Mouse (Mus musculus) layer of hippocampus, adult 2 months (tissue): ENCODE measurements at regions not wholly inside any gene's neighbourhood (a gene's known extent, or its start where the extent isn't known, plus 50 kb on each side); places are given as distances from the start of the nearest gene placed in this dataset.

ENCODE experiments used
- DNase-seq, 2 experiments: peaks; one replicate each; pipeline ENCODE4 v3.0.0; 2022; ENCODE audit warnings: low spot score in 2 of 2
- H3K27ac ChIP-seq: fragments of 200-600 bp; 2 replicates; pipeline ENCODE4 v1.8.1; 2022
- H3K4me3 ChIP-seq: fragments of 200-600 bp; 2 replicates; pipeline ENCODE4 v1.8.1; 2022; ENCODE audit warnings: mild to moderate bottlenecking
- CTCF ChIP-seq: fragments of 200-600 bp; conservative IDR thresholded peaks from 2 replicates; pipeline ENCODE4 v1.8.1; 2022; ENCODE audit warnings: antibody characterized with exemption, mild to moderate bottlenecking, moderate library complexity

DNA sequence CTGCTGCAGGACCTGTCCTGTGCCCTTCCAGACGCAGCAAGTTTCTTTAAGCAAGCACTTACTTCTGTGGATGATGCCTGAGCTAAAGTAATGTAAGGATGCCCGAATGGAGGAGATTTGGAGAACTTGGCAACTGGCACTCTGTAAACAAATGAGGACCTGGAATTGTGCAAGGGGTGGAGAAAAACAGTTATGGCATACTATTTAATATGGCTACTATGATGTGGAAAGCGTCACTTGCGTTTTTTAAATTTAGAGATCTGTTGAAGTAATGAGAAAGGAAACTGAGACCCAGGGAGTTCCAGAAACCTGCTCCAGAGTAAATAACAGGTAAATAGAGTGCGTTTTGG is 58.6 kb upstream of the Abca1 start:
- Histone ChIP-seq H3K27ac (peak overlapping the region; percentile 93), H3K4me3 (peak overlapping the region; percentile 67)
- no peak for DNase-seq
- TF ChIP-seq CTCF = no peak

- TF ChIP-seq CTCF = no peak
- DNase-seq = peak; percentile 59 to 65
Observed at GRCm38 (mm10) chr4:53217608-53218290, 58.1 kb upstream of the Abca1 start.

GRCm38 (mm10) chr4:53212541-53212940 is 52.8 kb upstream of the Abca1 start:
- DNase-seq = no peak
- Histone ChIP-seq H3K27ac (no peak overlapping the region), H3K4me3 (no peak overlapping the region)
- TF ChIP-seq CTCF = no peak

More at GRCm38 (mm10) chr4:53217608-53218290, 58.1 kb upstream of the Abca1 start:
- peak overlapping the region; percentile 93 for H3K27ac ChIP-seq
- peak overlapping the region; percentile 67 for H3K4me3 ChIP-seq

DNA sequence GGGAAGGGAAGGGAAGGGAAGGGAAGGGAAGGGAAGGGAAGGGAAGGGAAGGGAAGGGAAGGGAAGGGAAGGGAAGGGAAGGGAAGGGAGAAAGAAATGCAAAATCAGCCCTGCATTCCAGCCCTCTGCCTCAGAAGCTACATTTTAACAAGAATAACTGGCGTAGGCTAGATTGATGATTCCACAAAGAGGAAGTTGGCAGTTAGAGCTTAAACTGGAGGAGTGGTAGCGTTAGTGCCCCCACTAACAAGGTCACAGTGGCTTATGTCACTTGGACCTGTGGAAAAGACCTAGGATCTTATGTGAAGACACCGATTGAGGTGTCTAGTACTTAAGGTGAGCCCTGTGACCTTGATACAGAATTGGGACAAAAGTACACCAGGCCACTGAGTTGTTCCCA is 51.0 kb upstream of the Abca1 start:
- no peak for TF ChIP-seq CTCF

More for the DNA sequence above, 51.0 kb upstream of the Abca1 start:
- no peak for DNase-seq
- Histone ChIP-seq H3K27ac (no peak overlapping the region), H3K4me3 (no peak overlapping the region)
